Mouse (Mus musculus) bone marrow, adult 2 months (tissue): ENCODE results near the gene Vwa2. TPM values are rescaled to one million over a fixed set of nuclear protein-coding genes. Genes with fewer than 3 reads are reported as not detected.

Source experiments
- H3K27ac ChIP-seq: fragments of 200-500 bp; 2 replicates; pipeline ENCODE4 v1.5.1; 2012; ENCODE audit warnings: low read depth, mild to moderate bottlenecking, control low read depth, inconsistent platforms, low read length; ENCODE audit not compliant: control insufficient read depth, poor library complexity, insufficient read depth
- H3K4me1 ChIP-seq: fragments of 200-500 bp; 2 replicates; pipeline ENCODE4 v1.6.1; 2011; ENCODE audit warnings: low read length; ENCODE audit not compliant: control insufficient read depth, insufficient read depth
- H3K4me3 ChIP-seq: fragments of 200-500 bp; replicated peaks from 2 replicates; pipeline ENCODE3; 2011; ENCODE audit warnings: mild to moderate bottlenecking, low read depth, low read length, control low read depth; ENCODE audit not compliant: control insufficient read depth
- CTCF ChIP-seq: fragments of 200-500 bp; IDR thresholded peaks from 2 replicates; pipeline ENCODE4 v1.5.1; 2011; ENCODE audit warnings: low read length, control low read depth; ENCODE audit not compliant: control insufficient read depth, insufficient read depth
- POLR2A ChIP-seq: fragments of 200-500 bp; IDR thresholded peaks from 2 replicates; pipeline ENCODE4 v1.6.1; 2011; ENCODE audit warnings: low read depth, mild to moderate bottlenecking, control low read depth, low read length, borderline replicate concordance; ENCODE audit not compliant: control insufficient read depth
- WGBS: fragments of 180-500 bp; shearing (Covaris S2); methylation state at CpG from one replicate; pipeline ENCODE4 v1.1.7; 2018; 5-methylcytosine and 5-hydroxymethylcytosine counted together
- polyA plus RNA-seq: library from polyadenylated mRNA; stranded (reverse); fragments of >200 nt; gene quantifications from 2 replicates; pipeline ENCODE4 v1.2.4, GENCODE M21; 2011; ENCODE audit warnings: low replicate concordance; ENCODE audit not compliant: missing spikeins, insufficient read depth, insufficient read length

Gene Vwa2
- polyA plus RNA-seq, 1 experiment: not detected

GRCm38 (mm10) chr19:56958582-56959021 is 84.6 kb downstream of the Vwa2 start:
- H3K27ac ChIP-seq: no peak overlapping the region
- WGBS: 74% methylated on average over 6 of the region's 6 CpGs
- no peak overlapping the region for H3K4me3 ChIP-seq
- TF ChIP-seq CTCF: no peak
- no peak for TF ChIP-seq POLR2A
- no peaks in the 10 kb centered on the region for H3K4me1 ChIP-seq

GRCm38 (mm10) chr19:56959057-56959456 is 85.0 kb downstream of the Vwa2 start:
- H3K4me1 ChIP-seq: no peaks in the 10 kb centered on the region
- TF ChIP-seq CTCF (no peak), POLR2A (no peak)
- 59% methylated on average over 2 of the region's 2 CpGs for WGBS
- no peak overlapping the region for H3K27ac ChIP-seq
- no peak overlapping the region for H3K4me3 ChIP-seq

- Histone ChIP-seq H3K4me3 (no peak overlapping the region), H3K27ac (no peak overlapping the region), H3K4me1 (no peaks in the 10 kb centered on the region)
- 86% methylated on average over 3 of the region's 3 CpGs for WGBS
- no peak for TF ChIP-seq POLR2A
- no peak for TF ChIP-seq CTCF
These were observed 85.6 kb downstream of the Vwa2 start for GRCm38 (mm10) chr19:56959601-56960000.

Other genes starting within 250 kb of the Vwa2 start
- 0.50 TPM in 1 of 2 replicates, not detected in the other for gene Adrb1, start 152.1 kb upstream of the Vwa2 start, polyA plus RNA-seq
- gene Ccdc186, start 52.1 kb upstream of the Vwa2 start, polyA plus RNA-seq: 5.1 and 11.6 TPM in 2 replicates
- not detected in 2 replicates for gene Tdrd1, start 48.0 kb upstream of the Vwa2 start, polyA plus RNA-seq
- 1.3 and 4.9 TPM in 2 replicates for gene Afap1l2, start 134.0 kb downstream of the Vwa2 start, polyA plus RNA-seq